Mouse (Mus musculus): ENCODE results near the gene Msl2. TPM values are rescaled to one million over a fixed set of nuclear protein-coding genes. Genes with fewer than 3 reads are reported as not detected.

Msl2 gene
- total and polyA plus RNA-seq, 2 experiments: 9.6 to 13.6 TPM

DNA sequence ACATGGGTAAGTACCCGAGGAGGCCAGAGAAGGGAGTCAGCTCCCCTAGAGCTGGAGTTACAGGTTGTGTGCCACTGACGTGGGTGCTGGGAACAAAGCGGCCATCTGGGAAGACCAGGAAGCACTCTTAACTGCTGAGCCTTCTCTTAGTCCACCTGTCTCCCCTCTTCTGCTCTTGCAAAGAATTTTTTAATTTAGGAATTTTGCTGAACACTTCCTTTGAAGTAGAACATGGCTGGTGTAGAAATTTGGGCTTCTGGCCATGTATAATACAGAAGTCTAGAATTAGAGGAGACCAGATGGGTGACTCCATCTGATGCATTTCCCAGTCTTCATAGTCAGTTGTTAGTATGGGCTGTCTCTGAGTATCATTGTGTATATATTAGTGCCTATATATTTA is 9.8 kb downstream of the Msl2 start:
- H3K4me1 ChIP-seq (ENCODE audit: control insufficient read depth, insufficient read depth, low read length): peaks cover 19% of the 10 kb centered on the region
- TF ChIP-seq CTCF (IDR thresholded peaks at IDR 0.05; ENCODE audit: low read depth, low read length): no peak
- H3K79me2 ChIP-seq (ENCODE audit: control insufficient read depth, insufficient read depth, low read length): peaks cover 32% of the 10 kb centered on the region
- no peak overlapping the region for H3K4me3 ChIP-seq (ENCODE audit: insufficient read depth, low read depth, low read length)
- 77% methylated on average over 3 of the region's 3 CpGs for WGBS
- DNase-seq (ENCODE audit: extremely low read depth, low read depth, low spot score): no peak
- no peak overlapping the region for H3K27ac ChIP-seq (replicated peaks; ENCODE audit: insufficient read depth, low read depth, low read length)
- H3K9ac ChIP-seq (ENCODE audit: low read depth, low read length): no peak overlapping the region
- no peaks in the 10 kb centered on the region for H3K27me3 ChIP-seq (ENCODE audit: control insufficient read depth, insufficient read depth, low read length)
- peaks cover 2% of the 10 kb centered on the region; the same call in 1 of the 2 replicates for H3K36me3 ChIP-seq (ENCODE audit: control insufficient read depth, insufficient read depth, low read length)

DNA sequence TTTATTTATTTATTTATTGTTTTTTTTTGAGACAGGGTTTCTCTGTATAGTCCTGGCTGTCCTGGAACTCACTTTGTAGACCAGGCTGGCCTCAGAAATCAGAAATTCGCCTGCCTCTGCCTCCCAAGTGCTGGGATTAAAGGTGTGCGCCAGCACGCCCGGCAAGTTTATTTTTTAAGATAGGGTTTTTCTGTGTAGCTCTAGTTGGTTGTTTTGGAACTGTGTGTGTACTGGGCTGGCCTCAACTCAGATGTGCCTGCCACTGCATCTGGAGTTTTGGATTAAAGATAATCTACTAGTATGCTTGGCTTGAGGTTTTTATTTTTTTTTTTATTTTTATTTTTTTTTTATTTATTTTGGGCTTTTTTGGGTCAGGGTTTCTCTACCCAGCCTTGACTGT is 21.5 kb downstream of the Msl2 start:
- WGBS: 90% methylated on average over 4 of the region's 4 CpGs
- TF ChIP-seq CTCF (IDR thresholded peaks at IDR 0.05; ENCODE audit: low read depth, low read length) (no peak), POLR2A (IDR thresholded peaks at IDR 0.05; ENCODE audit: extremely low read depth, insufficient read depth, low read length) (no peak)
- Histone ChIP-seq H3K27me3 (ENCODE audit: control insufficient read depth, insufficient read depth, low read length) (no peaks in the 10 kb centered on the region), H3K4me1 (ENCODE audit: control insufficient read depth, insufficient read depth, low read length) (peaks cover 7% of the 10 kb centered on the region), H3K36me3 (ENCODE audit: control insufficient read depth, insufficient read depth, low read length) (peaks cover 1% of the 10 kb centered on the region; the same call in 1 of the 2 replicates), H3K27ac (replicated peaks; ENCODE audit: insufficient read depth, low read depth, low read length) (no peak overlapping the region), H3K4me3 (ENCODE audit: insufficient read depth, low read depth, low read length) (no peak overlapping the region), H3K79me2 (ENCODE audit: control insufficient read depth, insufficient read depth, low read length) (peaks cover 32% of the 10 kb centered on the region), H3K9ac (ENCODE audit: low read depth, low read length) (no peak overlapping the region)
- no peak for DNase-seq (ENCODE audit: extremely low read depth, low read depth, low spot score)

DNA sequence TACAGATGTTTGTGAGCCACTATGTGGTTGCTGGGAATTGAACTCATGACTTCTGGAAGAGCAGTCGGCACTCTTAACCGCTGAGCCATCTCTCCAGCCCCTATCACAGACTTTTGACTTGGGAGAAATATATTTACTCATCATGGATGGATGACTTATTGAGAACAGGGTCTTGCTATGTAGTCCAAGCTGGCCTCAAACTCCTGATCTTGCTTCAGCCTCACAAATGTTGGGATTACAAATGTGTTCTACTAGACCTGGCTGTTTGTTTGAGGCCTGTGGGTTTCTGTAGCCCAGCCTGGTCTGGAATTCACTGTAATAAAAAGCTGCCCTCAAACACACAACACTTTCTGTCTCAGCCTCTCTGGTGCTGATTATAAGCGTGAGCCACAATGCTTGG is 22.6 kb downstream of the Msl2 start:
- TF ChIP-seq POLR2A (IDR thresholded peaks at IDR 0.05; ENCODE audit: extremely low read depth, insufficient read depth, low read length): no peak
- no peak for TF ChIP-seq CTCF (IDR thresholded peaks at IDR 0.05; ENCODE audit: low read depth, low read length)
- Histone ChIP-seq H3K36me3 (ENCODE audit: control insufficient read depth, insufficient read depth, low read length) (peaks cover 11% of the 10 kb centered on the region), H3K4me1 (ENCODE audit: control insufficient read depth, insufficient read depth, low read length) (peaks cover 7% of the 10 kb centered on the region), H3K27me3 (ENCODE audit: control insufficient read depth, insufficient read depth, low read length) (no peaks in the 10 kb centered on the region), H3K4me3 (ENCODE audit: insufficient read depth, low read depth, low read length) (no peak overlapping the region), H3K9ac (ENCODE audit: low read depth, low read length) (no peak overlapping the region), H3K27ac (replicated peaks; ENCODE audit: insufficient read depth, low read depth, low read length) (no peak overlapping the region), H3K79me2 (ENCODE audit: control insufficient read depth, insufficient read depth, low read length) (peaks cover 43% of the 10 kb centered on the region)
- DNase-seq (ENCODE audit: extremely low read depth, low read depth, low spot score): no peak
- WGBS: 93% methylated on average over 3 of the region's 3 CpGs

GRCm38 (mm10) chr9:101097542-101097941 is 23.6 kb downstream of the Msl2 start:
- Histone ChIP-seq H3K36me3 (ENCODE audit: control insufficient read depth, insufficient read depth, low read length) (peaks cover 20% of the 10 kb centered on the region), H3K4me3 (ENCODE audit: insufficient read depth, low read depth, low read length) (no peak overlapping the region), H3K4me1 (ENCODE audit: control insufficient read depth, insufficient read depth, low read length) (peaks cover 7% of the 10 kb centered on the region), H3K27me3 (ENCODE audit: control insufficient read depth, insufficient read depth, low read length) (no peaks in the 10 kb centered on the region), H3K79me2 (ENCODE audit: control insufficient read depth, insufficient read depth, low read length) (peaks cover 43% of the 10 kb centered on the region), H3K27ac (replicated peaks; ENCODE audit: insufficient read depth, low read depth, low read length) (no peak overlapping the region), H3K9ac (ENCODE audit: low read depth, low read length) (no peak overlapping the region)
- DNase-seq (ENCODE audit: extremely low read depth, low read depth, low spot score): no peak
- TF ChIP-seq POLR2A (IDR thresholded peaks at IDR 0.05; ENCODE audit: extremely low read depth, insufficient read depth, low read length) (no peak), CTCF (IDR thresholded peaks at IDR 0.05; ENCODE audit: low read depth, low read length) (no peak)
- WGBS: 74% methylated on average over 1 of the region's 1 CpGs

- 48% methylated on average over 6 of the region's 6 CpGs for WGBS
- H3K4me3 ChIP-seq (ENCODE audit: insufficient read depth, low read depth, low read length): no peak overlapping the region
Measured at GRCm38 (mm10) chr9:101099445-101099844, 25.5 kb downstream of the Msl2 start.

DNA sequence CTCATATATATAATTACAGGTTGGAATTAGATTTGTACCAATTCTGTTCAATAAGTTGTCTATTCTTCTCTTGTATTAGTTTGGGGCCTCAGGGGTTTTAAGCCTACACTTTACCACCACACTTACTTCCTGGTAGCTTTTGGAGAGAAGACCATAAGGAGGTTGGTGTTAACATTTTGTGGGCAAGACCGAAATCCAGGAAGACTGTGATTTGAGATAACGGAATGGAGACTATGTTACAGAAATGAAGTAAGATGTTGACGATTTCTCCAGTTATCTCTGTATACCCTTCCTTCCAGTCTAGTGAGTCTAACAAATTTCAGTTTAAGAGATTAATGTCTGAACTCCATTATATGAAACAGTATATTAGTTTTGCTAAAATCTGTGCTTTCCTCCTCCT is 26.3 kb downstream of the Msl2 start:
- Histone ChIP-seq H3K27ac (replicated peaks; ENCODE audit: insufficient read depth, low read depth, low read length) (no peak overlapping the region), H3K4me1 (ENCODE audit: control insufficient read depth, insufficient read depth, low read length) (peaks cover 5% of the 10 kb centered on the region), H3K4me3 (ENCODE audit: insufficient read depth, low read depth, low read length) (no peak overlapping the region), H3K36me3 (ENCODE audit: control insufficient read depth, insufficient read depth, low read length) (peaks cover 24% of the 10 kb centered on the region), H3K9ac (ENCODE audit: low read depth, low read length) (no peak overlapping the region), H3K79me2 (ENCODE audit: control insufficient read depth, insufficient read depth, low read length) (peaks cover 40% of the 10 kb centered on the region), H3K27me3 (ENCODE audit: control insufficient read depth, insufficient read depth, low read length) (no peaks in the 10 kb centered on the region)
- no peak for DNase-seq (ENCODE audit: extremely low read depth, low read depth, low spot score)
- TF ChIP-seq POLR2A (IDR thresholded peaks at IDR 0.05; ENCODE audit: extremely low read depth, insufficient read depth, low read length) (no peak), CTCF (IDR thresholded peaks at IDR 0.05; ENCODE audit: low read depth, low read length) (no peak)
- 71% methylated on average over 3 of the region's 3 CpGs for WGBS

More at GRCm38 (mm10) chr9:101099445-101099844, 25.5 kb downstream of the Msl2 start:
- Histone ChIP-seq H3K27me3 (ENCODE audit: control insufficient read depth, insufficient read depth, low read length) (no peaks in the 10 kb centered on the region), H3K27ac (replicated peaks; ENCODE audit: insufficient read depth, low read depth, low read length) (no peak overlapping the region), H3K4me1 (ENCODE audit: control insufficient read depth, insufficient read depth, low read length) (peaks cover 5% of the 10 kb centered on the region), H3K36me3 (ENCODE audit: control insufficient read depth, insufficient read depth, low read length) (peaks cover 20% of the 10 kb centered on the region), H3K79me2 (ENCODE audit: control insufficient read depth, insufficient read depth, low read length) (peaks cover 41% of the 10 kb centered on the region), H3K9ac (ENCODE audit: low read depth, low read length) (no peak overlapping the region)
- no peak for TF ChIP-seq POLR2A (IDR thresholded peaks at IDR 0.05; ENCODE audit: extremely low read depth, insufficient read depth, low read length)
- TF ChIP-seq CTCF (IDR thresholded peaks at IDR 0.05; ENCODE audit: low read depth, low read length): no peak
- no peak for DNase-seq (ENCODE audit: extremely low read depth, low read depth, low spot score)

Data from liver, adult 2 months (tissue).